Mouse (Mus musculus): Measurements from ENCODE around the gene Dgat2.

GRCm38 (mm10) chr7:99107566-99107965, 75.0 kb downstream of the Dgat2 start:
- TF ChIP-seq CTCF (IDR thresholded peaks at IDR 0.05; ENCODE audit: borderline replicate concordance, control insufficient read depth, extremely low read depth, insufficient read depth, low read length, poor library complexity) (no peak), POLR2A (IDR thresholded peaks at IDR 0.05; ENCODE audit: control insufficient read depth, extremely low read depth, insufficient read depth, low read length, poor library complexity) (no peak)

Measured in thymus, adult 2 months (tissue).